In the genomic region with DNA sequence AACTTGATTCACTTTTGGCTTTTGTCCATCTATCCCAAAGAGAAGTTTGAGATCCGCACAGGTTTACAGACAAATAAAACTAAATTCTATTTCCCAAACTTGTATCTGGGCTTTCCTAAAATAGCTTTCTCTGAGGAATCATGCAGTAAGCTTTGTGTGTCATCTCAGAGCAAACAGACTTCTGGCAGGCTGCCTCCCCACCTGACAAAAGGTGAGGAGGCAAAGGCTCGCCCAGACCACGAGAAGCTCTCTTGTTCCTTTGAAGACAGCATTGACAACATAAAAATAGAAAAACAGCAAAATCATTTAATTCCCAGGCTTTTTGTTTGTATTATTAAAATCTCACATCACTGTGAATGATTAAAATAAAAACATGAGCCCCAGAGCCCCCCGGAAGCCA, we compare ENCODE assay signal across 14 mouse cellular contexts. TPM values are rescaled to one million over a fixed set of nuclear protein-coding genes. Genes with fewer than 3 reads are reported as not detected.
DNase-seq lines count a peak whose midpoint lies in the region; ATAC-seq and TF ChIP-seq lines count a peak whose summit lies in the region.
"Had no signal": no experiment of that assay in that cellular context is flagged by ENCODE, and none has a peak within 500 bp of the region (broad histone marks: within the 10 kb centered on the region; RNA-seq: fewer than 3 reads in every experiment).

No protein-coding gene starts in this region.

- H3K4me1 ChIP-seq in heart, embryonic 11.5 days (ENCODE audit: control insufficient read depth, insufficient read depth, low read length) = peaks cover 42% of the 10 kb centered on the region
- H3K4me1 ChIP-seq in lung, embryonic 16.5 days (replicated peaks; ENCODE audit: control insufficient read depth, insufficient read depth, low read length) = peaks cover 31% of the 10 kb centered on the region
- H3K4me1 ChIP-seq in embryonic fibroblast, embryonic 13.5 days (ENCODE audit: control insufficient read depth, insufficient read depth, low read length) = peaks cover 22% of the 10 kb centered on the region
- peaks cover 23% of the 10 kb centered on the region for H3K4me1 ChIP-seq in stomach, embryonic 14.5 days (ENCODE audit: control insufficient read depth, insufficient read depth, low read length)
- no peaks in the 10 kb centered on the region for H3K4me1 ChIP-seq in forebrain, embryonic 15.5 days
- H3K4me1 ChIP-seq: forebrain, embryonic 12.5 days; hindbrain, embryonic 13.5 days; midbrain, embryonic 12.5 days had no signal

- no peak for TF ChIP-seq CTCF in embryonic fibroblast, embryonic 13.5 days (IDR thresholded peaks at IDR 0.05; ENCODE audit: borderline replicate concordance, insufficient read depth, low read length)

- H3K27me3 ChIP-seq in heart, embryonic 11.5 days (ENCODE audit: control insufficient read depth, insufficient read depth, low read length) = no peaks in the 10 kb centered on the region
- no peaks in the 10 kb centered on the region for H3K27me3 ChIP-seq in lung, embryonic 16.5 days (ENCODE audit: control insufficient read depth, insufficient read depth, low read depth, low read length)
- no peaks in the 10 kb centered on the region for H3K27me3 ChIP-seq in stomach, embryonic 14.5 days (ENCODE audit: control insufficient read depth, insufficient read depth, low read length)
- H3K27me3 ChIP-seq in forebrain, embryonic 15.5 days = no peaks in the 10 kb centered on the region
- H3K27me3 ChIP-seq: forebrain, embryonic 12.5 days; hindbrain, embryonic 13.5 days; midbrain, embryonic 12.5 days had no signal

- no peak overlapping the region for H3K4me3 ChIP-seq in heart, embryonic 11.5 days (ENCODE audit: low read depth, low read length)
- H3K4me3 ChIP-seq in lung, embryonic 16.5 days (ENCODE audit: low read length) = no peak overlapping the region
- no peak overlapping the region for H3K4me3 ChIP-seq in embryonic fibroblast, embryonic 13.5 days (ENCODE audit: insufficient read depth, low read length)
- no peak overlapping the region for H3K4me3 ChIP-seq in stomach, embryonic 14.5 days (ENCODE audit: low read depth, low read length)
- no peak overlapping the region for H3K4me3 ChIP-seq in forebrain, embryonic 15.5 days
- H3K4me3 ChIP-seq: forebrain, embryonic 12.5 days; hindbrain, embryonic 13.5 days; midbrain, embryonic 12.5 days had no signal

- no peak for TF ChIP-seq POLR2A in embryonic fibroblast, embryonic 13.5 days (IDR thresholded peaks at IDR 0.05; ENCODE audit: low read depth, low read length)

- peak overlapping the region; percentile 52; the same call in 1 of the 2 replicates for H3K9ac ChIP-seq in heart, embryonic 11.5 days (ENCODE audit: low read depth, low read length)
- no peak overlapping the region for H3K9ac ChIP-seq in lung, embryonic 16.5 days (ENCODE audit: low read length)
- no peak overlapping the region for H3K9ac ChIP-seq in stomach, embryonic 14.5 days (replicated peaks; ENCODE audit: low read depth, low read length)
- H3K9ac ChIP-seq in forebrain, embryonic 15.5 days (replicated peaks) = no peak overlapping the region
- H3K9ac ChIP-seq: forebrain, embryonic 12.5 days; hindbrain, embryonic 13.5 days; midbrain, embryonic 12.5 days had no signal

- ATAC-seq in heart, embryonic 11.5 days (replicated peaks; ENCODE audit: insufficient number of reproducible peaks, low FRiP score, low TSS enrichment) = no peak
- no peak for ATAC-seq in lung, embryonic 16.5 days (ENCODE audit: low read depth)
- ATAC-seq in stomach, embryonic 14.5 days (ENCODE audit: insufficient number of reproducible peaks, insufficient read depth, low FRiP score, low read depth) = no peak
- ATAC-seq in activated CD4-positive, CD25-positive, alpha-beta regulatory T cell, adult 4 months = no peak
- no peak for ATAC-seq in forebrain, embryonic 15.5 days (replicated peaks)

- no peaks in the 10 kb centered on the region for H3K9me3 ChIP-seq in heart, embryonic 11.5 days (replicated peaks; ENCODE audit: control insufficient read depth, low read length)
- no peaks in the 10 kb centered on the region for H3K9me3 ChIP-seq in lung, embryonic 16.5 days (ENCODE audit: control insufficient read depth, low read length)
- H3K9me3 ChIP-seq in stomach, embryonic 14.5 days (ENCODE audit: control insufficient read depth, low read depth, low read length) = no peaks in the 10 kb centered on the region
- no peaks in the 10 kb centered on the region for H3K9me3 ChIP-seq in forebrain, embryonic 15.5 days
- H3K9me3 ChIP-seq: forebrain, embryonic 12.5 days; hindbrain, embryonic 13.5 days; midbrain, embryonic 12.5 days had no signal

- no peak for DNase-seq in heart, adult 8-10 months (ENCODE audit: low spot score)
- DNase-seq in lung, postnatal 36 days = no peak
- DNase-seq: cerebellum, postnatal 10 days; kidney, adult 9 months; thymus, adult 18-20 months had no signal

- WGBS in heart, embryonic 11.5 days (ENCODE audit: insufficient replicate concordance) = 70% methylated on average over 4 of the region's 4 CpGs
- 52% methylated on average over 4 of the region's 4 CpGs for WGBS in lung, embryonic 16.5 days
- WGBS in stomach, embryonic 14.5 days = 65% methylated on average over 4 of the region's 4 CpGs
- WGBS in forebrain, embryonic 15.5 days = 81% methylated on average over 4 of the region's 4 CpGs

- 0 out of 2 replicates have a peak, but pooled peaks cover 5% of the 10 kb centered on the region for H3K36me3 ChIP-seq in heart, embryonic 11.5 days (ENCODE audit: control insufficient read depth, insufficient read depth, low read length)
- no peaks in the 10 kb centered on the region for H3K36me3 ChIP-seq in lung, embryonic 16.5 days (ENCODE audit: control insufficient read depth, insufficient read depth, low read length)
- peaks cover 5% of the 10 kb centered on the region; the same call in 1 of the 2 replicates for H3K36me3 ChIP-seq in stomach, embryonic 14.5 days (ENCODE audit: control insufficient read depth, insufficient read depth, low read length)
- no peaks in the 10 kb centered on the region for H3K36me3 ChIP-seq in forebrain, embryonic 15.5 days
- H3K36me3 ChIP-seq: forebrain, embryonic 12.5 days; hindbrain, embryonic 13.5 days; midbrain, embryonic 12.5 days had no signal

- H3K4me2 ChIP-seq in heart, embryonic 11.5 days = peak overlapping the region; percentile 4; the same call in 1 of the 2 replicates
- H3K4me2 ChIP-seq in lung, embryonic 16.5 days (ENCODE audit: low read depth, low read length) = no peak overlapping the region
- no peak overlapping the region for H3K4me2 ChIP-seq in stomach, embryonic 14.5 days (replicated peaks; ENCODE audit: low read depth, low read length)
- H3K4me2 ChIP-seq in forebrain, embryonic 15.5 days (replicated peaks) = no peak overlapping the region
- H3K4me2 ChIP-seq: forebrain, embryonic 12.5 days; hindbrain, embryonic 13.5 days; midbrain, embryonic 12.5 days had no signal

- H3K27ac ChIP-seq in heart, embryonic 11.5 days (ENCODE audit: low read depth, low read length) = peak overlapping the region; percentile 90
- H3K27ac ChIP-seq in lung, embryonic 16.5 days (ENCODE audit: low read length) = peak overlapping the region; percentile 50
- peak overlapping the region; percentile 59 for H3K27ac ChIP-seq in embryonic fibroblast, embryonic 13.5 days (ENCODE audit: insufficient read depth, low read length)
- H3K27ac ChIP-seq in stomach, embryonic 14.5 days (ENCODE audit: low read length) = peak overlapping the region; percentile 62; the same call in 1 of the 2 replicates
- H3K27ac ChIP-seq in forebrain, embryonic 15.5 days (replicated peaks) = no peak overlapping the region
- H3K27ac ChIP-seq: forebrain, embryonic 12.5 days; hindbrain, embryonic 13.5 days; midbrain, embryonic 12.5 days had no signal

RNA-seq across cellular contexts. Expression of a gene that starts 55.1 kb away (rescaled TPM):
- polyA plus RNA-seq in heart, embryonic 11.5 days (2014; fragmentation: Nextera tagmentation; extraction: Ambion mirVana) = 97.3 and 113 TPM in 2 replicates
- total RNA-seq in heart, adult 8-10 months (2022) = 100 to 1,000 TPM; 312 to 410 (median 362) TPM
- polyA plus RNA-seq in lung, embryonic 16.5 days (2015; fragmentation: Nextera tagmentation; extraction: Ambion mirVana) = 92.8 and 94.7 TPM in 2 replicates
- polyA plus RNA-seq in embryonic fibroblast, embryonic 13.5 days (2011; ENCODE audit: insufficient read length, low read depth, missing spikeins) = 19.5 and 22.9 TPM in 2 replicates
- polyA plus RNA-seq in stomach, embryonic 14.5 days (2014; fragmentation: Nextera tagmentation; extraction: Ambion mirVana) = 32.8 and 34.0 TPM in 2 replicates
- 1 to 10 TPM; 7.2 to 9.1 TPM for polyA plus RNA-seq in activated CD4-positive, CD25-positive, alpha-beta regulatory T cell, adult 4 months (2017; shearing (Covaris generic))
- 9.7 and 11.7 TPM in 2 replicates for polyA plus RNA-seq in forebrain, embryonic 15.5 days (2015; fragmentation: Nextera tagmentation; extraction: Ambion mirVana)
